Mouse (Mus musculus) lung, postnatal 14 days (tissue): ENCODE data around the gene Usp22.
A peak's percentile ranks its signal among the peaks of the same experiment; 100 is the strongest.
"Not testable (repeated sequence)": the region's sequence is repeated elsewhere in the genome, so short reads cannot be mapped to it uniquely, and the experiment has no call there.

Source experiments
- DNase-seq: peaks from one replicate; pipeline ENCODE4 v3.0.0; 2021

The Usp22 gene

GRCm38 (mm10) chr11:61142262-61142661 lies 32.6 kb downstream of the Usp22 start:
- peak; percentile 21 for DNase-seq

GRCm38 (mm10) chr11:61141693-61142092 lies 33.2 kb downstream of the Usp22 start:
- no peak for DNase-seq

- no peak for DNase-seq
These were observed 41.9 kb downstream of the Usp22 start for GRCm38 (mm10) chr11:61132943-61133342.

- DNase-seq = not testable (repeated sequence)
These were observed 44.2 kb downstream of the Usp22 start for GRCm38 (mm10) chr11:61130646-61131045.

- DNase-seq = no peak
These were observed 45.5 kb downstream of the Usp22 start for GRCm38 (mm10) chr11:61129305-61129704.

- no peak for DNase-seq
These were observed 47.3 kb downstream of the Usp22 start for GRCm38 (mm10) chr11:61127421-61128055.

- DNase-seq = no peak
These were observed 48.1 kb downstream of the Usp22 start, which contains the start of gene Tnfrsf13b for GRCm38 (mm10) chr11:61126606-61127355. Gene Tnfrsf13b, plus strand, starts transcription at chr11:61126755.

GRCm38 (mm10) chr11:61125970-61126369 lies 48.9 kb downstream of the Usp22 start:
- DNase-seq = no peak

- DNase-seq = no peak
These were observed 51.0 kb downstream of the Usp22 start for GRCm38 (mm10) chr11:61123886-61124285.

- DNase-seq = no peak
These were observed 52.0 kb downstream of the Usp22 start for GRCm38 (mm10) chr11:61122769-61123288.

- DNase-seq = no peak
These were observed 52.5 kb downstream of the Usp22 start for GRCm38 (mm10) chr11:61122283-61122768.

GRCm38 (mm10) chr11:61119996-61120583 lies 54.8 kb downstream of the Usp22 start:
- DNase-seq = no peak

- DNase-seq = no peak
These were observed 58.6 kb downstream of the Usp22 start for GRCm38 (mm10) chr11:61116226-61116625.

- no peak for DNase-seq
These were observed 62.4 kb downstream of the Usp22 start for GRCm38 (mm10) chr11:61112323-61112995.

- DNase-seq = no peak
These were observed 63.4 kb downstream of the Usp22 start for GRCm38 (mm10) chr11:61111472-61111871.

- no peak for DNase-seq
These were observed 63.9 kb downstream of the Usp22 start for GRCm38 (mm10) chr11:61110928-61111327.

- no peak for DNase-seq
These were observed 64.7 kb downstream of the Usp22 start for GRCm38 (mm10) chr11:61110113-61110512.

GRCm38 (mm10) chr11:61109707-61110106 lies 65.1 kb downstream of the Usp22 start:
- DNase-seq = no peak

GRCm38 (mm10) chr11:61108911-61109361 lies 65.9 kb downstream of the Usp22 start:
- no peak for DNase-seq

- peak; percentile 95 for DNase-seq
These were observed 70.5 kb downstream of the Usp22 start for GRCm38 (mm10) chr11:61104241-61104901.

- no peak for DNase-seq
These were observed 72.2 kb downstream of the Usp22 start for GRCm38 (mm10) chr11:61102397-61103339.
